Mouse (Mus musculus): Measurements from ENCODE around the gene B9d1. TPM values are rescaled to one million over a fixed set of nuclear protein-coding genes. Genes with fewer than 3 reads are reported as not detected.

The B9d1 gene
- polyA plus RNA-seq, 1 experiment from 2014 or later = 13.3 TPM

- no peaks in the 10 kb centered on the region for H3K36me3 ChIP-seq (ENCODE audit: control insufficient read depth, insufficient read depth, low read length)
- H3K4me3 ChIP-seq (ENCODE audit: low read depth, low read length) = no peak overlapping the region
- no peak overlapping the region for H3K4me2 ChIP-seq
- no peaks in the 10 kb centered on the region for H3K4me1 ChIP-seq (ENCODE audit: control insufficient read depth, insufficient read depth, low read length)
- H3K27ac ChIP-seq (ENCODE audit: low read depth, low read length) = no peak overlapping the region
- H3K27me3 ChIP-seq (ENCODE audit: control insufficient read depth, insufficient read depth, low read length) = no peaks in the 10 kb centered on the region
- H3K9me3 ChIP-seq (replicated peaks; ENCODE audit: control insufficient read depth, low read length) = no peaks in the 10 kb centered on the region
- ATAC-seq (replicated peaks; ENCODE audit: insufficient number of reproducible peaks, low FRiP score, low TSS enrichment) = no peak
- WGBS (ENCODE audit: insufficient replicate concordance) = 64% methylated on average over 17 of the region's 17 CpGs
- H3K9ac ChIP-seq (ENCODE audit: low read depth, low read length) = no peak overlapping the region
Measured at GRCm38 (mm10) chr11:61477566-61478508, 27.1 kb upstream of the B9d1 start.

GRCm38 (mm10) chr11:61478788-61479187 lies 26.2 kb upstream of the B9d1 start:
- Histone ChIP-seq H3K27me3 (ENCODE audit: control insufficient read depth, insufficient read depth, low read length) (no peaks in the 10 kb centered on the region), H3K4me3 (ENCODE audit: low read depth, low read length) (no peak overlapping the region), H3K27ac (ENCODE audit: low read depth, low read length) (no peak overlapping the region), H3K36me3 (ENCODE audit: control insufficient read depth, insufficient read depth, low read length) (no peaks in the 10 kb centered on the region), H3K9me3 (replicated peaks; ENCODE audit: control insufficient read depth, low read length) (no peaks in the 10 kb centered on the region), H3K4me1 (ENCODE audit: control insufficient read depth, insufficient read depth, low read length) (no peaks in the 10 kb centered on the region), H3K4me2 (no peak overlapping the region), H3K9ac (ENCODE audit: low read depth, low read length) (no peak overlapping the region)
- 76% methylated on average over 4 of the region's 4 CpGs for WGBS (ENCODE audit: insufficient replicate concordance)
- no peak for ATAC-seq (replicated peaks; ENCODE audit: insufficient number of reproducible peaks, low FRiP score, low TSS enrichment)

- 48% methylated on average over 9 of the region's 9 CpGs for WGBS (ENCODE audit: insufficient replicate concordance)
- Histone ChIP-seq H3K4me3 (ENCODE audit: low read depth, low read length) (no peak overlapping the region), H3K9ac (ENCODE audit: low read depth, low read length) (no peak overlapping the region)
Measured at GRCm38 (mm10) chr11:61481239-61482090, 23.5 kb upstream of the B9d1 start.

GRCm38 (mm10) chr11:61483226-61483845 lies 21.6 kb upstream of the B9d1 start:
- Histone ChIP-seq H3K27me3 (ENCODE audit: control insufficient read depth, insufficient read depth, low read length) (no peaks in the 10 kb centered on the region), H3K27ac (ENCODE audit: low read depth, low read length) (no peak overlapping the region), H3K9me3 (replicated peaks; ENCODE audit: control insufficient read depth, low read length) (no peaks in the 10 kb centered on the region), H3K36me3 (ENCODE audit: control insufficient read depth, insufficient read depth, low read length) (peaks cover 1% of the 10 kb centered on the region), H3K4me3 (ENCODE audit: low read depth, low read length) (no peak overlapping the region), H3K4me2 (no peak overlapping the region), H3K9ac (ENCODE audit: low read depth, low read length) (no peak overlapping the region), H3K4me1 (ENCODE audit: control insufficient read depth, insufficient read depth, low read length) (peaks cover 20% of the 10 kb centered on the region)
- WGBS (ENCODE audit: insufficient replicate concordance) = 86% methylated on average over 13 of the region's 13 CpGs
- ATAC-seq (replicated peaks; ENCODE audit: insufficient number of reproducible peaks, low FRiP score, low TSS enrichment) = no peak

More at GRCm38 (mm10) chr11:61481239-61482090, 23.5 kb upstream of the B9d1 start:
- no peak for ATAC-seq (replicated peaks; ENCODE audit: insufficient number of reproducible peaks, low FRiP score, low TSS enrichment)
- Histone ChIP-seq H3K27ac (ENCODE audit: low read depth, low read length) (no peak overlapping the region), H3K27me3 (ENCODE audit: control insufficient read depth, insufficient read depth, low read length) (no peaks in the 10 kb centered on the region), H3K4me1 (ENCODE audit: control insufficient read depth, insufficient read depth, low read length) (peaks cover 17% of the 10 kb centered on the region), H3K4me2 (no peak overlapping the region), H3K9me3 (replicated peaks; ENCODE audit: control insufficient read depth, low read length) (no peaks in the 10 kb centered on the region), H3K36me3 (ENCODE audit: control insufficient read depth, insufficient read depth, low read length) (no peaks in the 10 kb centered on the region)

- Histone ChIP-seq H3K9me3 (replicated peaks; ENCODE audit: control insufficient read depth, low read length) (no peaks in the 10 kb centered on the region), H3K4me1 (ENCODE audit: control insufficient read depth, insufficient read depth, low read length) (peaks cover 20% of the 10 kb centered on the region), H3K9ac (ENCODE audit: low read depth, low read length) (peak overlapping the region; percentile 62), H3K4me2 (peak overlapping the region; percentile 49), H3K4me3 (ENCODE audit: low read depth, low read length) (0 out of 2 replicates have a peak overlapping the region, but pooled peaks have one; percentile 4), H3K27me3 (ENCODE audit: control insufficient read depth, insufficient read depth, low read length) (no peaks in the 10 kb centered on the region), H3K27ac (ENCODE audit: low read depth, low read length) (peak overlapping the region; percentile 78), H3K36me3 (ENCODE audit: control insufficient read depth, insufficient read depth, low read length) (peaks cover 10% of the 10 kb centered on the region)
- ATAC-seq (replicated peaks; ENCODE audit: insufficient number of reproducible peaks, low FRiP score, low TSS enrichment) = no peak
- 26% methylated on average over 10 of the region's 10 CpGs for WGBS (ENCODE audit: insufficient replicate concordance)
Measured at GRCm38 (mm10) chr11:61484256-61484612, 20.7 kb upstream of the B9d1 start.

- WGBS (ENCODE audit: insufficient replicate concordance) = 12% methylated on average over 20 of the region's 20 CpGs
- peak within 1 kb of the TSS; percentile 49 for H3K4me2 ChIP-seq
- H3K36me3 ChIP-seq (ENCODE audit: control insufficient read depth, insufficient read depth, low read length) = peaks cover 16% of the 10 kb centered on the region
- no peaks in the 10 kb centered on the region for H3K9me3 ChIP-seq (replicated peaks; ENCODE audit: control insufficient read depth, low read length)
- H3K4me1 ChIP-seq (ENCODE audit: control insufficient read depth, insufficient read depth, low read length) = peaks cover 20% of the 10 kb centered on the region
- H3K27ac ChIP-seq (ENCODE audit: low read depth, low read length) = peak within 1 kb of the TSS; percentile 78
- H3K27me3 ChIP-seq (ENCODE audit: control insufficient read depth, insufficient read depth, low read length) = no peaks in the 10 kb centered on the region
- peak; percentile 58; the same call in 1 of the 2 replicates for ATAC-seq (replicated peaks; ENCODE audit: insufficient number of reproducible peaks, low FRiP score, low TSS enrichment)
- peak within 1 kb of the TSS; percentile 33 for H3K4me3 ChIP-seq (ENCODE audit: low read depth, low read length)
- H3K9ac ChIP-seq (ENCODE audit: low read depth, low read length) = peak within 1 kb of the TSS; percentile 62
Measured at GRCm38 (mm10) chr11:61484613-61485540, 20.1 kb upstream of the B9d1 start, which contains the start of gene Mfap4. Gene Mfap4, plus strand, starts transcription at chr11:61485431.

GRCm38 (mm10) chr11:61485541-61486457 lies 19.1 kb upstream of the B9d1 start:
- Histone ChIP-seq H3K27ac (ENCODE audit: low read depth, low read length) (peak overlapping the region; percentile 78), H3K4me3 (ENCODE audit: low read depth, low read length) (peak overlapping the region; percentile 33), H3K4me2 (peak overlapping the region; percentile 49), H3K4me1 (ENCODE audit: control insufficient read depth, insufficient read depth, low read length) (peaks cover 20% of the 10 kb centered on the region), H3K9ac (ENCODE audit: low read depth, low read length) (peak overlapping the region; percentile 52; the same call in 1 of the 2 replicates), H3K9me3 (replicated peaks; ENCODE audit: control insufficient read depth, low read length) (no peaks in the 10 kb centered on the region), H3K27me3 (ENCODE audit: control insufficient read depth, insufficient read depth, low read length) (no peaks in the 10 kb centered on the region), H3K36me3 (ENCODE audit: control insufficient read depth, insufficient read depth, low read length) (peaks cover 22% of the 10 kb centered on the region)
- ATAC-seq (replicated peaks; ENCODE audit: insufficient number of reproducible peaks, low FRiP score, low TSS enrichment) = no peak
- 42% methylated on average over 22 of the region's 22 CpGs for WGBS (ENCODE audit: insufficient replicate concordance)

All from heart, embryonic 11.5 days (tissue).